Mouse (Mus musculus): ENCODE measurements around the gene Jph2. TPM values are rescaled to one million over a fixed set of nuclear protein-coding genes. Genes with fewer than 3 reads are reported as not detected.

Jph2 gene
- polyA plus RNA-seq, 1 experiment from 2014 or later = 0.76 TPM

- H3K4me2 ChIP-seq (replicated peaks) = no peak overlapping the region
- H3K27ac ChIP-seq = no peak overlapping the region
- H3K4me3 ChIP-seq = no peak overlapping the region
- ATAC-seq (ENCODE audit: low FRiP score) = no peak
- 85% methylated on average over 8 of the region's 8 CpGs for WGBS
- peaks cover 34% of the 10 kb centered on the region for H3K36me3 ChIP-seq
- no peaks in the 10 kb centered on the region for H3K27me3 ChIP-seq
- no peaks in the 10 kb centered on the region for H3K4me1 ChIP-seq
- H3K9me3 ChIP-seq (replicated peaks) = no peaks in the 10 kb centered on the region
- H3K9ac ChIP-seq = no peak overlapping the region
These were observed 6.4 kb upstream of the Jph2 start for GRCm38 (mm10) chr2:163404037-163404815.

- WGBS = 9% methylated on average over 8 of the region's 8 CpGs
- H3K36me3 ChIP-seq = peaks cover 13% of the 10 kb centered on the region
- no peaks in the 10 kb centered on the region for H3K9me3 ChIP-seq (replicated peaks)
- H3K4me2 ChIP-seq (replicated peaks) = no peak overlapping the region
- ATAC-seq (ENCODE audit: low FRiP score) = no peak
- no peak overlapping the region for H3K27ac ChIP-seq
- H3K27me3 ChIP-seq = 0 out of 2 replicates have a peak, but pooled peaks cover 3% of the 10 kb centered on the region
- H3K4me3 ChIP-seq = no peak overlapping the region
- peaks cover 8% of the 10 kb centered on the region for H3K4me1 ChIP-seq
- no peak overlapping the region for H3K9ac ChIP-seq
These were observed 3.4 kb upstream of the Jph2 start for GRCm38 (mm10) chr2:163401221-163401620.

- no peak for ATAC-seq (ENCODE audit: low FRiP score)
- Histone ChIP-seq H3K4me2 (replicated peaks) (no peak overlapping the region), H3K9ac (no peak overlapping the region), H3K9me3 (replicated peaks) (no peaks in the 10 kb centered on the region), H3K4me1 (peaks cover 8% of the 10 kb centered on the region), H3K4me3 (no peak overlapping the region), H3K36me3 (no peaks in the 10 kb centered on the region), H3K27ac (no peak overlapping the region), H3K27me3 (0 out of 2 replicates have a peak, but pooled peaks cover 3% of the 10 kb centered on the region)
- WGBS = 84% methylated on average over 8 of the region's 8 CpGs
These were observed 1.4 kb upstream of the Jph2 start for GRCm38 (mm10) chr2:163399222-163399621.

GRCm38 (mm10) chr2:163398770-163399169 lies 977 bp upstream of the Jph2 start:
- Histone ChIP-seq H3K9ac (no peak overlapping the region), H3K27me3 (0 out of 2 replicates have a peak, but pooled peaks cover 3% of the 10 kb centered on the region), H3K4me3 (no peak overlapping the region), H3K9me3 (replicated peaks) (no peaks in the 10 kb centered on the region), H3K4me2 (replicated peaks) (no peak overlapping the region), H3K4me1 (peaks cover 8% of the 10 kb centered on the region), H3K36me3 (no peaks in the 10 kb centered on the region), H3K27ac (no peak overlapping the region)
- no peak for ATAC-seq (ENCODE audit: low FRiP score)
- WGBS = 82% methylated on average over 4 of the region's 4 CpGs

- no peaks in the 10 kb centered on the region for H3K36me3 ChIP-seq
- H3K4me3 ChIP-seq = no peak overlapping the region
- no peak overlapping the region for H3K27ac ChIP-seq
- 0 out of 2 replicates have a peak, but pooled peaks cover 3% of the 10 kb centered on the region for H3K27me3 ChIP-seq
- peaks cover 8% of the 10 kb centered on the region for H3K4me1 ChIP-seq
- 87% methylated on average over 19 of the region's 19 CpGs for WGBS
- no peak for ATAC-seq (ENCODE audit: low FRiP score)
- H3K4me2 ChIP-seq (replicated peaks) = no peak overlapping the region
- H3K9me3 ChIP-seq (replicated peaks) = no peaks in the 10 kb centered on the region
- H3K9ac ChIP-seq = no peak overlapping the region
These were observed 722 bp downstream of the Jph2 start for GRCm38 (mm10) chr2:163397071-163397470.

GRCm38 (mm10) chr2:163394977-163395376 lies 2.8 kb downstream of the Jph2 start:
- H3K36me3 ChIP-seq = no peaks in the 10 kb centered on the region
- no peak overlapping the region for H3K27ac ChIP-seq
- H3K27me3 ChIP-seq = 0 out of 2 replicates have a peak, but pooled peaks cover 3% of the 10 kb centered on the region
- H3K4me1 ChIP-seq = peaks cover 8% of the 10 kb centered on the region
- WGBS = 75% methylated on average over 6 of the region's 6 CpGs
- H3K9me3 ChIP-seq (replicated peaks) = no peaks in the 10 kb centered on the region
- H3K9ac ChIP-seq = no peak overlapping the region
- ATAC-seq (ENCODE audit: low FRiP score) = no peak
- no peak overlapping the region for H3K4me2 ChIP-seq (replicated peaks)
- H3K4me3 ChIP-seq = no peak overlapping the region

GRCm38 (mm10) chr2:163393976-163394375 lies 3.8 kb downstream of the Jph2 start:
- peaks cover 8% of the 10 kb centered on the region for H3K4me1 ChIP-seq
- H3K4me2 ChIP-seq (replicated peaks) = no peak overlapping the region
- H3K4me3 ChIP-seq = no peak overlapping the region
- no peaks in the 10 kb centered on the region for H3K36me3 ChIP-seq
- H3K9me3 ChIP-seq (replicated peaks) = no peaks in the 10 kb centered on the region
- 65% methylated on average over 6 of the region's 6 CpGs for WGBS
- H3K9ac ChIP-seq = no peak overlapping the region
- no peak overlapping the region for H3K27ac ChIP-seq
- 0 out of 2 replicates have a peak, but pooled peaks cover 3% of the 10 kb centered on the region for H3K27me3 ChIP-seq
- ATAC-seq (ENCODE audit: low FRiP score) = no peak

GRCm38 (mm10) chr2:163393241-163393640 lies 4.6 kb downstream of the Jph2 start:
- Histone ChIP-seq H3K36me3 (no peaks in the 10 kb centered on the region), H3K27ac (no peak overlapping the region)

GRCm38 (mm10) chr2:163392436-163392835 lies 5.4 kb downstream of the Jph2 start:
- H3K27me3 ChIP-seq = no peaks in the 10 kb centered on the region
- H3K4me1 ChIP-seq = peaks cover under 1% of the 10 kb centered on the region; the same call in 1 of the 2 replicates
- WGBS = 77% methylated on average over 6 of the region's 6 CpGs
- no peak overlapping the region for H3K9ac ChIP-seq
- H3K27ac ChIP-seq = no peak overlapping the region
- no peak overlapping the region for H3K4me2 ChIP-seq (replicated peaks)
- H3K9me3 ChIP-seq (replicated peaks) = no peaks in the 10 kb centered on the region
- H3K4me3 ChIP-seq = no peak overlapping the region
- H3K36me3 ChIP-seq = no peaks in the 10 kb centered on the region
- ATAC-seq (ENCODE audit: low FRiP score) = no peak

More at GRCm38 (mm10) chr2:163393241-163393640, 4.6 kb downstream of the Jph2 start:
- no peak overlapping the region for H3K9ac ChIP-seq
- no peaks in the 10 kb centered on the region for H3K27me3 ChIP-seq
- no peak overlapping the region for H3K4me3 ChIP-seq
- no peak overlapping the region for H3K4me2 ChIP-seq (replicated peaks)
- no peak for ATAC-seq (ENCODE audit: low FRiP score)
- no peaks in the 10 kb centered on the region for H3K9me3 ChIP-seq (replicated peaks)
- peaks cover 8% of the 10 kb centered on the region for H3K4me1 ChIP-seq
- WGBS = 85% methylated on average over 10 of the region's 10 CpGs

GRCm38 (mm10) chr2:163386423-163387190 lies 11.2 kb downstream of the Jph2 start:
- Histone ChIP-seq H3K27me3 (no peaks in the 10 kb centered on the region), H3K27ac (no peak overlapping the region), H3K36me3 (no peaks in the 10 kb centered on the region), H3K4me3 (no peak overlapping the region), H3K9ac (no peak overlapping the region), H3K9me3 (replicated peaks) (no peaks in the 10 kb centered on the region), H3K4me2 (replicated peaks) (no peak overlapping the region), H3K4me1 (no peaks in the 10 kb centered on the region)
- ATAC-seq (ENCODE audit: low FRiP score) = no peak
- WGBS = 76% methylated on average over 15 of the region's 15 CpGs

GRCm38 (mm10) chr2:163385126-163385525 lies 12.7 kb downstream of the Jph2 start:
- ATAC-seq (ENCODE audit: low FRiP score) = no peak

GRCm38 (mm10) chr2:163381246-163381645 lies 16.5 kb downstream of the Jph2 start:
- ATAC-seq (ENCODE audit: low FRiP score) = no peak
- H3K4me3 ChIP-seq = no peak overlapping the region
- H3K27me3 ChIP-seq = peaks cover 16% of the 10 kb centered on the region
- no peak overlapping the region for H3K4me2 ChIP-seq (replicated peaks)
- 89% methylated on average over 8 of the region's 8 CpGs for WGBS
- no peaks in the 10 kb centered on the region for H3K4me1 ChIP-seq
- no peak overlapping the region for H3K27ac ChIP-seq
- no peaks in the 10 kb centered on the region for H3K9me3 ChIP-seq (replicated peaks)
- H3K36me3 ChIP-seq = no peaks in the 10 kb centered on the region
- no peak overlapping the region for H3K9ac ChIP-seq

More at GRCm38 (mm10) chr2:163385126-163385525, 12.7 kb downstream of the Jph2 start:
- Histone ChIP-seq H3K27ac (no peak overlapping the region), H3K9me3 (replicated peaks) (no peaks in the 10 kb centered on the region), H3K4me1 (no peaks in the 10 kb centered on the region), H3K4me2 (replicated peaks) (no peak overlapping the region), H3K9ac (no peak overlapping the region), H3K4me3 (no peak overlapping the region), H3K27me3 (no peaks in the 10 kb centered on the region), H3K36me3 (no peaks in the 10 kb centered on the region)
- 85% methylated on average over 6 of the region's 6 CpGs for WGBS
